Mouse (Mus musculus): ENCODE measurements around the gene Hemk1. TPM values are rescaled to one million over a fixed set of nuclear protein-coding genes. Genes with fewer than 3 reads are reported as not detected.
A peak's percentile ranks its signal among the peaks of the same experiment; 100 is the strongest.

The Hemk1 gene
- polyA plus RNA-seq, 1 experiment from 2014 or later, result 11.3 TPM

DNA sequence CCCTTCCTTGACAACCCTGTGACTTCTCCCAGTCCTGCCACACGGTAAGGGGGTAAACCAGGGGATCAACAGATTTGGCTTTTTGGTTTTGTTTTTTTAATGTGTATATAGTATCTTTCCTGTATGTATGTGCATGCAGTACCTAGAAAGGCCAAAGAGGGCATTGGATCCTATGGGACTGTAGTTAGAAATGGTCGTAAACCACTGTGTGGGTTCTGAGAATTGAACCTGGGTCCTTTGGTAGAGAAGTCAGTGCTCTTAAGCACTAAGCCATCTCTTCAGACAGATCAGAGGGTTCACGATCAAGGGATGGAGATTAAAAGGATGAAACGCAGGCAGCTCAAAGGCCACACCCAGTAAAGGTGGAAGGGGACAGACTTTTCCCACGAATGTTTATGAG is 3.1 kb downstream of the Hemk1 start:
- H3K27ac ChIP-seq (ENCODE audit: low read depth), result no peak overlapping the region
- H3K4me2 ChIP-seq, result no peak overlapping the region
- H3K27me3 ChIP-seq (ENCODE audit: insufficient read depth, low read length), result no peaks in the 10 kb centered on the region
- H3K36me3 ChIP-seq (ENCODE audit: insufficient read depth), result peaks cover 2% of the 10 kb centered on the region; the same call in 1 of the 2 replicates
- no peaks in the 10 kb centered on the region for H3K9me3 ChIP-seq (ENCODE audit: low read depth, low read length)
- DNase-seq (no peak), ATAC-seq (ENCODE audit: insufficient read depth) (no peak)
- H3K9ac ChIP-seq, result no peak overlapping the region
- WGBS, result 83% methylated on average over 5 of the region's 5 CpGs
- peaks cover 10% of the 10 kb centered on the region for H3K4me1 ChIP-seq (ENCODE audit: insufficient read depth)
- peak; percentile 32; the same call in 1 of the 2 replicates for TF ChIP-seq CTCF (IDR thresholded peaks at IDR 0.05; ENCODE audit: low read depth)
- no peak overlapping the region for H3K4me3 ChIP-seq (ENCODE audit: low read depth, low read length)

DNA sequence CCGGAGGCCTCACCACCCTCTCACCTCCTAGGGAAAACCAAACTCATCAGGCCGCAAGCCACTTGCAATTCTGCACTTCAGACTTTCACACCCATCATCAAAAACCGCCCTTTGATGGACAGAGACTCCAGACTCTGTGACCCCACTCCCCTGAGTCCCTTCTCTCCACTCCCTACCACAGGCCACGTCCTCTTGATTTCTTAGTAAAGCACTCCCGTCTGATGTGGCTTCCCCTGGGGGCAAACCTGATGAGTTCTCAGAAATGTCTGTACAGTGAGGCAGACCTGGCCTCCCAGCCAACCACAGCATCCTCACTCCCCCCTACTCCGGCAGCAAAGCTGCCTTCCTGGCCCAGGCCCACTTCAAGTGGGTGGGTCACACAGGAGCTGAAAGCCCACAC is 3.8 kb downstream of the Hemk1 start:
- Histone ChIP-seq H3K36me3 (ENCODE audit: insufficient read depth) (peaks cover 2% of the 10 kb centered on the region; the same call in 1 of the 2 replicates), H3K4me1 (ENCODE audit: insufficient read depth) (peaks cover 10% of the 10 kb centered on the region), H3K27me3 (ENCODE audit: insufficient read depth, low read length) (no peaks in the 10 kb centered on the region), H3K9me3 (ENCODE audit: low read depth, low read length) (no peaks in the 10 kb centered on the region), H3K4me3 (ENCODE audit: low read depth, low read length) (no peak overlapping the region), H3K9ac (no peak overlapping the region; the same call in 1 of the 2 replicates), H3K27ac (ENCODE audit: low read depth) (no peak overlapping the region), H3K4me2 (no peak overlapping the region)
- ATAC-seq (ENCODE audit: insufficient read depth) (no peak), DNase-seq (no peak)
- 82% methylated on average over 6 of the region's 6 CpGs for WGBS
- TF ChIP-seq CTCF (IDR thresholded peaks at IDR 0.05; ENCODE audit: low read depth), result no peak

- TF ChIP-seq CTCF (IDR thresholded peaks at IDR 0.05; ENCODE audit: low read depth), result no peak
- Histone ChIP-seq H3K27ac (ENCODE audit: low read depth) (no peak overlapping the region), H3K27me3 (ENCODE audit: insufficient read depth, low read length) (no peaks in the 10 kb centered on the region), H3K36me3 (ENCODE audit: insufficient read depth) (peaks cover 2% of the 10 kb centered on the region; the same call in 1 of the 2 replicates), H3K9ac (no peak overlapping the region), H3K9me3 (ENCODE audit: low read depth, low read length) (no peaks in the 10 kb centered on the region), H3K4me3 (ENCODE audit: low read depth, low read length) (no peak overlapping the region), H3K4me1 (ENCODE audit: insufficient read depth) (peaks cover 6% of the 10 kb centered on the region; the same call in 1 of the 2 replicates), H3K4me2 (no peak overlapping the region)
- ATAC-seq (ENCODE audit: insufficient read depth), result no peak
- 34% methylated on average over 2 of the region's 2 CpGs for WGBS
- DNase-seq, result no peak
These were observed 4.5 kb downstream of the Hemk1 start for GRCm38 (mm10) chr9:107333686-107334085.

DNA sequence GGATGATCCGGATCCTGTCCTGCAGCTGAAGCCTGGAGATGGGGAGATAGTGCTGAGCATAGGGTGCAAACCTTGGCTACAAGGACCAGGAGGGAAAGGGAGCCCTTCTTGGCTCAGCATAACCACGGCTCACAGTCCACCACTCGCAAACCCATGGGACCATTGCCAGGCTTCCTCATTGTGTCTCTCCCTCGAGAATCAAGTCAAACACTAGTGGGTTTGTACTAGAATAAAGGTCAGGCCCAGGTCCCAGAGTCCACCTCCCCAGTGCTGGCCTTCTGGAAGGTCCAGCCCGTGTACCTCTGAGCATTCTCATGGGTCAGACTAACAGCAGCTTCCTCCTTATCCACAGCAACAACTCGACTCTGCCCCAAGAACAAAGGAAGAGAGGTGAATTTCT is 7.4 kb downstream of the Hemk1 start:
- Histone ChIP-seq H3K4me2 (no peak overlapping the region), H3K4me3 (ENCODE audit: low read depth, low read length) (no peak overlapping the region), H3K27ac (ENCODE audit: low read depth) (no peak overlapping the region), H3K4me1 (ENCODE audit: insufficient read depth) (no peaks in the 10 kb centered on the region), H3K27me3 (ENCODE audit: insufficient read depth, low read length) (no peaks in the 10 kb centered on the region), H3K9me3 (ENCODE audit: low read depth, low read length) (no peaks in the 10 kb centered on the region), H3K36me3 (ENCODE audit: insufficient read depth) (peaks cover 2% of the 10 kb centered on the region; the same call in 1 of the 2 replicates), H3K9ac (no peak overlapping the region)
- WGBS, result 68% methylated on average over 6 of the region's 6 CpGs
- ATAC-seq (ENCODE audit: insufficient read depth), result no peak
- no peak for TF ChIP-seq CTCF (IDR thresholded peaks at IDR 0.05; ENCODE audit: low read depth)
- DNase-seq, result no peak

GRCm38 (mm10) chr9:107327879-107328620 is 10.1 kb downstream of the Hemk1 start:
- no peak for ATAC-seq (ENCODE audit: insufficient read depth)
- H3K27me3 ChIP-seq (ENCODE audit: insufficient read depth, low read length), result no peaks in the 10 kb centered on the region
- no peak overlapping the region for H3K4me3 ChIP-seq (ENCODE audit: low read depth, low read length)
- no peak for DNase-seq
- WGBS, result 81% methylated on average over 16 of the region's 16 CpGs
- H3K9ac ChIP-seq, result no peak overlapping the region
- no peak for TF ChIP-seq CTCF (IDR thresholded peaks at IDR 0.05; ENCODE audit: low read depth)
- H3K4me1 ChIP-seq (ENCODE audit: insufficient read depth), result no peaks in the 10 kb centered on the region
- H3K4me2 ChIP-seq, result no peak overlapping the region
- H3K9me3 ChIP-seq (ENCODE audit: low read depth, low read length), result no peaks in the 10 kb centered on the region
- H3K36me3 ChIP-seq (ENCODE audit: insufficient read depth), result peaks cover 2% of the 10 kb centered on the region; the same call in 1 of the 2 replicates
- H3K27ac ChIP-seq (ENCODE audit: low read depth), result no peak overlapping the region

DNA sequence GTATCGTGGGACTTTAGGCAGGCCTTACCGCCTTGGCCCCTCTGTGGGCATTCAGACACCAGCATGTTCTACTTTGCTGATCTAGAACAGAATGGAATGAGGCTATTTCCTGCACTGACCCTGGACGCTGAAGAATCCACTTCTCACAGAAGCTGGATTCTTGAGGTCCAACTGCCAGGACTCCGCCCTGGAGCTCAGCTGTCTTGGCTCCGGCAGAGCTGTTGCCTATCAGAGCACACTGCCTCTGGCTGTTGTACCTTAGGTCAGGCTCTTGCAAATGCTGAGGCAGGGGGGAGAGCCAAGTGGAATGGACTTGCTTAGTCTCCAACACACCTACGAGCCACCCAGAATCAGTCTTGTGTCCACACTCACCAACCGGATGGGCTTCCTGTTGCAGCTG is 12.2 kb downstream of the Hemk1 start:
- no peak overlapping the region for H3K4me3 ChIP-seq (ENCODE audit: low read depth, low read length)
- WGBS, result 75% methylated on average over 7 of the region's 7 CpGs

GRCm38 (mm10) chr9:107324799-107325561 is 13.2 kb downstream of the Hemk1 start:
- DNase-seq, result no peak
- TF ChIP-seq CTCF (IDR thresholded peaks at IDR 0.05; ENCODE audit: low read depth), result no peak
- no peak overlapping the region for H3K4me2 ChIP-seq
- no peak overlapping the region for H3K9ac ChIP-seq
- no peak overlapping the region for H3K27ac ChIP-seq (ENCODE audit: low read depth)
- no peaks in the 10 kb centered on the region for H3K36me3 ChIP-seq (ENCODE audit: insufficient read depth)
- H3K4me3 ChIP-seq (ENCODE audit: low read depth, low read length), result no peak overlapping the region
- no peaks in the 10 kb centered on the region for H3K4me1 ChIP-seq (ENCODE audit: insufficient read depth)
- no peak for ATAC-seq (ENCODE audit: insufficient read depth)
- 55% methylated on average over 4 of the region's 4 CpGs for WGBS
- no peaks in the 10 kb centered on the region for H3K27me3 ChIP-seq (ENCODE audit: insufficient read depth, low read length)
- H3K9me3 ChIP-seq (ENCODE audit: low read depth, low read length), result no peaks in the 10 kb centered on the region

More for the DNA sequence above, 12.2 kb downstream of the Hemk1 start:
- no peak overlapping the region for H3K27ac ChIP-seq (ENCODE audit: low read depth)
- ATAC-seq (ENCODE audit: insufficient read depth), result no peak
- no peaks in the 10 kb centered on the region for H3K9me3 ChIP-seq (ENCODE audit: low read depth, low read length)
- no peak for TF ChIP-seq CTCF (IDR thresholded peaks at IDR 0.05; ENCODE audit: low read depth)
- H3K4me2 ChIP-seq, result no peak overlapping the region
- no peak for DNase-seq
- no peaks in the 10 kb centered on the region for H3K27me3 ChIP-seq (ENCODE audit: insufficient read depth, low read length)
- H3K9ac ChIP-seq, result no peak overlapping the region
- H3K4me1 ChIP-seq (ENCODE audit: insufficient read depth), result no peaks in the 10 kb centered on the region
- no peaks in the 10 kb centered on the region for H3K36me3 ChIP-seq (ENCODE audit: insufficient read depth)

All from lung, embryonic 14.5 days (tissue).